Mouse (Mus musculus) liver, adult 2 months (tissue): ENCODE data around the gene Chpt1.

ENCODE experiments used
- CTCF ChIP-seq: fragments of 200-500 bp; IDR thresholded peaks from 2 replicates; pipeline ENCODE4 v1.5.1; 2011; ENCODE audit warnings: low read depth, low read length, control low read depth
- POLR2A ChIP-seq: fragments of 200-500 bp; IDR thresholded peaks from 2 replicates; pipeline ENCODE4 v1.6.1; 2011; ENCODE audit warnings: low read length, control low read depth; ENCODE audit not compliant: insufficient read depth; ENCODE audit errors: extremely low read depth

DNA sequence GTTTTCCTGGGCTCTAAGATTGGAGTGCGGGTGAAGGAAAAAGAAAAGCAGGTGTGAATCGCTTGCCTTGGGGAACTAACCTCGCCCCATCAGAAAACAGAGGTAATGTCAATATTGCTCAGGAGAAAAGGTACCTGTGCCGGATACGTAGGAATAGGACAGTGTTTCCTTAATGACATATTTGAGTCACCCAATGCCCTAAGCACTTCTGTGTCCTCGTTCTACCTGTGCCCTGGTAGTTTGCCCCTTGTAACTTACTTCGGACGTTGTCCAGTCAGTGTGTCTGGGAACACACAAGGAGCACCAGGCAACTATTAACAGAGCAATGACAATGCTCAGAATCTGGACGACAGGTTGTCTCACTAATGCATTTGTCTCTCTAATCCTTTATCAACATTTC is 7.5 kb upstream of the Chpt1 start:
- TF ChIP-seq CTCF (no peak), POLR2A (no peak)
